Mouse (Mus musculus): ENCODE data around the gene Dis3l.
A peak's percentile ranks its signal among the peaks of the same experiment; 100 is the strongest.

GRCm38 (mm10) chr9:64351191-64351590 is 10.1 kb upstream of the Dis3l start:
- TF ChIP-seq CTCF (IDR thresholded peaks at IDR 0.05; ENCODE audit: low read depth) = peak; percentile 72
- no peak for TF ChIP-seq EP300 (optimal IDR thresholded peaks at IDR 0.05)
